Mouse (Mus musculus) cerebral cortex, adult 2 months (tissue): ENCODE measurements around the gene Map4k5.

ENCODE experiments used
- WGBS: fragments of 180-500 bp; shearing (Covaris S2); methylation state at CpG from one replicate; pipeline ENCODE4 v1.1.7; 2018; 5-methylcytosine and 5-hydroxymethylcytosine counted together

Map4k5 gene

DNA sequence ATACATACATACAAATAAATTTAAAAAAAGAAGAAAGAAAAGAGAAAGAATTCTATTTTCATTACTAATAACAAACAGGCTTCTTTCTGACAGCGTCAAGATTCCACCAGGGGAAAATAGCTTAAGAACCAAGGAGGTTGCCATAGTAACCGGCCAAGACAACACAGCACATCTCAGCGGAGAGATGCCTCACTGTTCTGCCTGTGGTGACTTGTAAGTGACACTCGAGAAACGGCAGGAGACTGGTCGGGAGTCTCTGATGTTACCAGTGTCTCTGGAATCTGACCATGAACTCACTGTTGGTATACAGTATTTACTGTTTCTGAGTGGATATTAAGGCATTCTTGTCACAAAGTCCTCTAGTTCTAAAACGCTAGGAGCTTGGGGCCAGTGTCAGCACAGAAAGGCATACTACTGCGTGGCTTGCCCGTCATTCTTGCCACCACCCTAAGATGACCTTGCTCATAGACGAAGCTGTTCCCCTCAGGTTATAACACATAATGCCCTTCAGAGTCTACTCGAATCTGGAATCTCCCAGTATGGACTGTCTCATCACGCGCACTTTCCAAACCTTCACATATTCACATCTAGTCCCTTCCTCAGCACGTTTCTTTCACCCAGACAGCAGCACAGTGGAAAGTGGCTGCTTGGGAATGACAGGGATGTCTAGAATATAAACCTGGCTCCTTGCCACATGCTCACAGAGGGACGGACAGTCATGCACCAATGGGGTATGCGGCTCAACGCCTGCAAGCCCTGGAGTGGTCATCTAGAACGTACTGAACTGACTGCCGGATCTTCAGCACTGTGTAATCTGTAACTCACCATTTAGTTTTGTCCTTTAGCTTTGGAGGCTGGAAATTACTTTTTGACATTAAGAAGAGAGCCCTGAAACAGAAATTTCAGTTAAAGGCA, 49.2 kb downstream of the Map4k5 start:
- 50% methylated on average over 19 of the region's 19 CpGs for WGBS

DNA sequence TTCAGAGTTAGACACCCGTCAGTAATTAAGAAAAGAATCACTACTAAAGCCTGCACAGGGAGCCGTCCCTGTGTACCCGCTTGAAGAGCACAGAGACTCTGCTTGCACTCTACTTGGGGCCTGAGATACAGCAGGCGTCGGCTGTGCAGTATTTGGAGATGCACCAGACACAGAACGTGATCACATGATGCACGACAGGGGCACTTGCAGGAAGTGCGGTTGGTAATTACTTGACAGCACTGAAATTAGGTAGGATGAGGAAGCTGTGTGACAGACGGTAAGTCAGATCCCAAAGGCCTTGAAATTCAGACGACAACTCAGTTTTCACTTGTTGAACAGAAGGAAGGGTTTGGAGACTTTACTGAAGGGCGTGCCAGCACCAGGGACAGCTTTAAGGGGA, 54.6 kb downstream of the Map4k5 start:
- WGBS: 59% methylated on average over 11 of the region's 11 CpGs

DNA sequence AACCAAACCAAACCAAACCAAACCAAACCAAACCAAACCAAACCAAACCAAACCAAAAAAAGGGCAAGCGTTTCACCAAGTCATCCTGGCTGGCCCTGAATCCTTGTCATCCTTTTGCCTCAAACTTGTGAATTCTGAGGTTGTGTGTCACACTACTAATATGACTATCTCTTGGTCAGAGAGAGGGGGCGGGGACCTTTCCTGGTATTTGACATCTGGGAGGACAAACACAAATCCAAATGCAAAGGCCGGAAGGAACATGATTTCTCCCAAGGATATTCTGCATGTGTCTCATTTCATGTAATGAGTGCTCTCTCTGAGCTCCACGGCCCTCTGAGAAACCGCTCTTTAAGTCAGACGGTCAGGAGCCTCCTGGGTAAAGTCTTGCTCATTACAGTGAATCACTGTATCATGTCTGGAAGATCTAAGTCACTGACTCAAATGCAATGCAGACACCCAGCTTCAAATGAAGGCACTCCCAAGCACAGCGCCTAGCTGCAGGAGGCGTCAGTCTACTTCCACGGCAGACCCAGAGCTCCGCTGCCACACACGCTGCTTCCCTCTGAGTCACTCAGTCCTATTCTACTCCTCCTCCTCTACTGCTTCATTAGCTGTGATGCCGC, 58.9 kb downstream of the Map4k5 start:
- 61% methylated on average over 12 of the region's 12 CpGs for WGBS

DNA sequence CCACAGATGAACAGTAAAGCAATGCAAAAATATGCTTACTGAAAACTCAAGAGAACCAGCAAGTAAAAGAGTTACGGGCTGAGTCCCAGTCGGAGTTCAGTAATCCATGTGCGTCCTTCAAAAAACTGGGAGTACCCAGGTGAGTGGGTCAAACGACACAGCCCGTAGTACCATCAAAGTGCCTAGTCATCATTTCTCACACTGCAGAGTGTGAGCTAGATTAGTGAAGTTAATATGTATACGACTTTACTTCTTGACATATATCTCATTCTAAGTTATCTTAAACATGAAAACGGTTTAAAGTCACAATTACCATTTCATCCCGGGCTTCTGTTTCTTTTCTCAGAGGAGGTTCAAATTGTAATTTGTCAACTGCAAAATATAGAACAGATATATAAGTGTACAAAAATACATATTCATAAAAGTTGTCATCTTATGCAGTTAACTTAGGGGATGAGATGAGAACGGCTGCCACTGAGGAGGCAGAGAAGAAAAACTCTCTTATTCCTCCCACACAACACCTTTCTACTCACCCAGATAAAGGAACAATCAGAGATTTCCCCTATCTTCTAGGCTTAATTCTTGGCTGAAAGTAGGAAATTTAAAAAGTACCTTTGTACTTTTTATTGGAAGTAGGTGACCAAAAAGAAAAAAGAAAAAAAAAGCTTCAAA, 61.6 kb downstream of the Map4k5 start:
- 62% methylated on average over 9 of the region's 9 CpGs for WGBS

DNA sequence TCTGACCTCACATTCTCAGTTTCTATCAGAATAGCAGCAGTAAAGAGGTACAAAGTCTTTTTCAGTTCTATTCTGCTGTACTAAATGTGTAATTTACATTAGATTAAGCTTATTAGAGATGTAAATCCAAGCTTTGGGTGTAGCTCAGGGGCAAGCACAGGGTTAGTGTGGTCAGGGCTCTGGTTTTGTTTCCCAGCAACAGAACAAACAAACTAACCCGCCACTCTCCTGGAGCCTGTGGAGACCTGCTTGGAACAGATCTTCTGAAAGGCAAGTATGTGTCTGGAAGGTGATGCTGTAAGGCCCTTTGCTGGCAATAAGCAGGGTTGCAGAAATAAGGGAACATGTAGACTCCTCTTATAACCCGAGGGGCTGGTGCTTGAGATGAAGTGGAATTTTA, 64.8 kb downstream of the Map4k5 start:
- WGBS: 58% methylated on average over 2 of the region's 2 CpGs

DNA sequence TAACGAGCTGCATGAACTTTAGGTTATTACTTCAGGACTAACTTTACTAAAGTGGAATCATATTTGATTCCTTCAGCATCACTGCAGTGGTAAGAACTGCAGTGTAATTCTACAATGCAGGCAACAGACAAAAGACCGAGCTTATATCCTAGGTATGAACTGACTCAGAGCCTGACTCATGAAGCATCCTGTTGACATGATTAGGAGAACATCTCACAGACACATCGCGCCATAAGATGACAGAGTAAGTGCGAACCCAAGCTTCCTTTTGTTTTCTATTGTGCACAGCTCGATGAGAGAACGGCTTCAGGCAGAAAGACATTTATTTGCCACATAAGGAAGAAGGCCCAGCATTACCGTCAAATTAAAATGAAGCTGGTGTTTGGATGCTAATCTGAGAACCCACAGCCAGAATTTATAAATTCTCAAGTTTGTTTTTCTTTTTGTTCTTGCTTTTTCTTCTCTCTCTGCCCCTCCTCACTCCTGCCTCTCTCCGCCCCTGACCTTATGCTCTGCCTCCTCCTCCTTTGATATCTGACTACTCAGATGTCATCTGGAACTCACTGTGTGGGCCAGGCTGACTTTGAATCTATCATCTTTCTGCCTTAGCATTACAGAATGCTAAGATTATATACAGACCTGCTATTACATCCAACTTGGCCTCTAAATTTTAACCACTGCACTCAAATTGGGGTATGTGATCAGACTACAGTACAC, 68.0 kb downstream of the Map4k5 start:
- WGBS: 60% methylated on average over 9 of the region's 9 CpGs

DNA sequence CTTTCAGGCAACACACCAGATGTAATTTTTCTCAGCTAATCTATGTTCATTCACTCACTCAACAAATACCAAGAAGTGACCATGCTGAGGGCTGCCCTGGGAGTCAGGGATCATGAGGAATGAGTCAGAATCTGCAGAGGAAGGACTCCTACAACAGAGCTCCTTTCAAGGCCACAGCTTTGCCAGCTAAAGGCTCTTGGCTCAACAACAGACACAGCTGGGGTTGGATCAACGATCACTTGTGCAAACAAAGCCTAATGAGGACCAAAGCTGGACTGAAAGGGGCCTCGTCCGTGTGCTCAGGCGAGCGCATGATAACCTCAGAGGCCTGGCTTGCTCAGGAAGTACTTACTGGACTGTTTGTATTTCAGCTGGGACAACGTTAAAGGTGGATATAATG, 78.7 kb downstream of the Map4k5 start:
- 33% methylated on average over 6 of the region's 6 CpGs for WGBS

DNA sequence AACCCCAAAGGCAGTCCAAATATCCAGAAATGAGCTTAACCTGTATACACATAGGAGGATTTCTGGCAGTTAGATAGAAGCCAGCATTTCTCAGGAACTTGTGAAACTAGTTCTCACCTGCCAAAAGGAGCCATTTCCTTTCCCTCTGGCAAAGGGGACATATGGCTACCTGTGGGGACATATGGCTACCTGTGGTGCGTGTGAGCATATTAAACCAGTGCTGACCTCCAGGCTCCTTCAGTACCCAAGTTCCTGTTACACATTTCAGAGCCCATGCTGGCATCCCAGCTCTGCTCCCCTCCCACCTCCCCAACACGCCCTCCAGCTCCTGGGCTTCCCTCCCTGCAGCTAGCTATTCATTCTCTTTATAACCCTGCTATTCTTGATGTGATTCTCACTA, 79.4 kb downstream of the Map4k5 start:
- WGBS: 54% methylated on average over 2 of the region's 2 CpGs

DNA sequence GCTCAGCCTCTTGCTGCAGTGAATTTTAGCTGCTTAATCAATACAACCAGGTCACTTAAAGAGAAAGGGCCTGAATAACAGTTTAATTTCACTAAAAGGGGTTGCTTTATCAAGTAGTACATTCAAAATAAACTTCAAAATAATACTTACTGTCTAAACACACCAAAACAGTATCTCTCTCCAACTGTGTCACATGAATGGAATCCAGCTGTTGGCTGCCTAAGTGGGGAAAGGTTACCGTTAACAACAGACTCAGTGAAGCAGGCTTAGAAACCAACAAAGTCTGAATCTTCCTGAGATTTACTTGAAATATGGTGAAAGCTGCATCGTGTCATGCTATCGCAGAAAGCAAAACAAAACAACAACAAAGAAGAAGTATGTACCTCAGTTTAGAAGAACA, 80.0 kb downstream of the Map4k5 start:
- WGBS: 63% methylated on average over 3 of the region's 3 CpGs

DNA sequence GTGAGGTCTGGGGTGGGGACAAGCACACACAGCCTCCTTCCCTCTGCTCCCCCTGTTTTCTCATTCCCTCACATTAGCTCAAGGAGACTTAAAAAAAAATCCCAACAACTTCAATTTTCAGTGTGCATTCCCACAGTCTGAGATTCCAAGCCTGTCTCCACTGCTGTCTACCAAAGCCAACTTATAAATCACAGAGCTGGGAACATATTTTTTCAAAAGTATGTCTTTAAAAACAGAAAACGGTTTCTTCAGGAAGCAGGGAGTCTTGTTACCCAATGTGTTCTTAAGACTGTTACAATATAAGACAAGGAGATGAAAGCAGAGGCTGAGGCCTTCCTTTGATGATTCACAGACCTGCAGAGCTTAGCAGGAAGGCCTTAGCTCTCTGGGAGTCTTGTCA, 81.0 kb downstream of the Map4k5 start:
- WGBS: 38% methylated on average over 1 of the region's 1 CpGs

DNA sequence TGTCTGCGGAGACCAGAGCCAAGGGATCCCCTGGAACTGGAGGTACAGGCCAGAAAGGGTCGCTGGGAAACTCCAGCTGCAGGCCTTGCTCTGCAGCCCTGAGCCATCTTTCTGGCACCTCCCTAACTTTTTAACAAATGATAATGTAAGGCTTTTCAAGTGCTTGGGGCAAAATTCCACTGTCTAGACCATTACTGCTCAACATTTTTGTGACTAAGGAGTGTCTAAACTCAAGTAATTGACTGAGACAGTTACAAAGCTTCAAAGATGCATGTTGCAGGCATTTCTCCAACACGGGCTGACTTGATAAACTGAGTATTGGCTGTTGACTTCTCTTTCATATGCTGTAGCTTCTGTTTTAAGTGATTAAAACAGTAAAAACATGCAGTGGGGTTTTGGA, 83.6 kb downstream of the Map4k5 start:
- 83% methylated on average over 3 of the region's 3 CpGs for WGBS

DNA sequence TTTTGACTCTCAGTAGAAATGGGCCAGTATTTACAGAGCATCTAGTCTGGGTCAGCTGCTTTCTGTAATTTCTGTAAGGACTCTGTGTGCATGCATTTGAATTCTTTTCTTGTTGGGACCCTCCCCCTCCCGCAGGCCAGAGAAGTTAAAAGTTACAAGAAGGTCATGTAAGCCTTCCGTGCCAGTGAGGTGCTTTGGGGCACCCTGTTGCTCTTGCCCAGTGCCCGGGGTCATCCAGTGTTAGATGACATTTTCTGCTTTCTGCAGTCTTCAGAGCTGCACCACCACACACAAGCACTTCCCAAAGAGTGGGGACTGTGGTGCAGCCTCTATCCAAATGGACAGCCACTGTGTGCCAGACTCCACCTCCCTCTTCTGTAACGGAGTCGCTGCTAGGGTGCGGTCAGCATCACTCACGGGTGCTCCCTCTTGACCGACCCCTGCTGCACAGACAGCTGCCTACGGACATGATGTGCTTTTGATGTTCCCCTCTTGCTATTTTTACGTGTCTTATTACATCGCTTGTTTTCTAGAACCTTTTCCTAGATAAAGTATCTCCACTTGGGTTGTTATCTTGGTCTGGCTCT, 85.5 kb downstream of the Map4k5 start:
- WGBS: 81% methylated on average over 11 of the region's 11 CpGs

DNA sequence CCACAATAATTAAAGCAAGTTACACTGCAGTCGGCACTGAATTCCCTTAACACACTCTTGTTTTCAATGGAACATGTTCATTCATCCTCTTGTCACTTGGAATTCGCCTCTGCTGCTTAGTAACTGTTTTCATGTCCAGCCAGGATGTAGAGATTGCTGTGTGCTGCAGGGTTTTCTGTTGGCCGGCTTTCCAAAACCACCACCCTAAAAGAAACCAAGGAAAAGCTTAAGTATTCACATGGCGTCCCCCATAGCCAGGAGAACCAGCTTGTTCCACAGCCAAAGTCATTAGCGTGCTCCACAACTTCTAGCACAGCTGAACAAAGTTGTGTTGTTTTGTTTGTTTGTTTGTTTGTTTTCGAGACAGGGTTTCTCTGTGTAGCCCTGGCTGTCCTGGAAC, 87.9 kb downstream of the Map4k5 start:
- 66% methylated on average over 6 of the region's 6 CpGs for WGBS

DNA sequence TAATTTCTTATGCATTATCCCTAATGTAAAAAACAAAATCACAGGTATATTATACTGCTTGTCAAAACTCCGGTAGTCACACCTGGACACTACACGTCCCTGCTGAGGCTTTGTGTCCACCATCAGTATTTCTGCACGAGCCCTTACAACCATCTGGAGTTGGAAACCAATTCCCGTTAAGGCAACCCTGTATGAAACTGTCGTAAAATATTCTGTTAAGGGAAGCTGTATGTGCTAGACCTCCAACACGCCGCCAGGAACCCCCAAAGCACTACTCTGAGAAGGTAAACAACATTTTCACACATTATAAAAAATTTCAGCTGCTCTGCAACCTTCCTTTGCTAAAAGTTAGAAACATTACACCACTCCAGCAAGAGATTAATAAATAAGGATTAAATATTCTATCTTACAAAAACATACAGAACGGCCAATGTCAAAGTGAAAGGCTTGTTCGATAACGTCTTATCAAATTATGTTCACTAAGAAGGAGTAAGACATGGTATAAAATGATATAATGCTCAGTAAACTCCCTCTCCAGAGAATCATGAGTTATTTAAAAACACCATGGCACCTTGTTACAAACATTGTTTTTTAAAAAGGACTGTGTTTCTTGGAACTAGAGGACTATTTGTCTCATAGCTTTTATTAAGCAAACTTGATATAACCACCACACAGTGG, 88.5 kb downstream of the Map4k5 start:
- WGBS: 85% methylated on average over 10 of the region's 10 CpGs

DNA sequence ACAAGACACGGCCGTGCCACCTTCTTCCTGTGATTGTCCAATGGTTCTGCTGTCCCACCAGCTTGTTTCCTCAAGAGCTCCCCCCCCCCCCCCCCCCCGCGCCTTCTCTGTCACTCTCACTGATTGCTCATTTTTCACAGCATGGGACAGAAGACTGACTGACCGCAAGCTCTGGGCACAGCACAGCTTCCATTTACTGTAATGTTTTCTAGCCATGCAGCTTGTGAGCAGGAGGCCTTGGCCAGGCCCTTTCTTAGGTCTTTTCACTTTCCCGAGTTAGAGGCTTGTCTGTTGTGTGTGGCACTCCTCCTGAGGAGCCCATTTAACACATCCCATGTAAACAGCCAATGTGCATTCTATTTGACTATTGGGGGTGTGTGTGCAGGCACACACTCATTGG, 89.8 kb downstream of the Map4k5 start:
- WGBS: 83% methylated on average over 6 of the region's 6 CpGs

DNA sequence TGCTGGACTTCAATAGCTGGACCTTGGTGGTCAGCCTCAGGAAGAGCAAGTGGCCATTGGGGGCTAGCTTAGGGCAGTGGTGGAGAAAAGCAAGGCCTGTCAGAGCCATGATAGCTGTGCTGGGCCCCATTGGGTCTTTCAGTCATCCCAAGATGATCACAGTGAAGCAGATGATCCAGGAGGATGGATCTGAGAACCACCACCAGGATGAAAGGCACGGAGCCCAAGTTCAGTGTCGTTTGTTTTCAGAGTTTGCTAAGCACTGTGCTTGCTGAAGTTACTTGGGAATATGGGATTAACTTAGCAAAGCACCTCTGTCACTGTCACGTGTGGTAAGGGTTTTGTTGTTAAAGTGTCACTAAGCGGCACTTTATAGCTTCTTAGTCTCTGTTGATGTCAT, 92.4 kb downstream of the Map4k5 start:
- WGBS: 90% methylated on average over 4 of the region's 4 CpGs

DNA sequence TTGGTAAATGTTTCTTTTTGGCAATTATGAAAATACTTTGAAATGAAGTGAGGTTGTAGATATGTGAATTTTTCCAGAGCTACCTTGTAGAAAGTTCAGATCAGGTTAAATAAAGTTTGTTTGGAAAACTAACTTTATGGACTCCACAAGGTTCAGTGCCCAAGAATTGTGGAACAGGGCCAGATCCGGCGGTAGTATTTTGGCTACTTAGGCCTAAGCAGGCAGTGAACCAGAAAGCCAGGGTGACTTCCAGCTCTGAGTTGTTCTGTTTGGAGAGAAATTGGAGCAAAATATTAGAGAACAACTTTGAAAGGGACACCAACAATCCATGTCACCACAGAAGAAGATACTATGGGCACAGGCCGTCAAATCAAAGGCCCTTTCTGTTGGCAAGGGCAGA, 96.7 kb downstream of the Map4k5 start:
- WGBS: 79% methylated on average over 3 of the region's 3 CpGs

DNA sequence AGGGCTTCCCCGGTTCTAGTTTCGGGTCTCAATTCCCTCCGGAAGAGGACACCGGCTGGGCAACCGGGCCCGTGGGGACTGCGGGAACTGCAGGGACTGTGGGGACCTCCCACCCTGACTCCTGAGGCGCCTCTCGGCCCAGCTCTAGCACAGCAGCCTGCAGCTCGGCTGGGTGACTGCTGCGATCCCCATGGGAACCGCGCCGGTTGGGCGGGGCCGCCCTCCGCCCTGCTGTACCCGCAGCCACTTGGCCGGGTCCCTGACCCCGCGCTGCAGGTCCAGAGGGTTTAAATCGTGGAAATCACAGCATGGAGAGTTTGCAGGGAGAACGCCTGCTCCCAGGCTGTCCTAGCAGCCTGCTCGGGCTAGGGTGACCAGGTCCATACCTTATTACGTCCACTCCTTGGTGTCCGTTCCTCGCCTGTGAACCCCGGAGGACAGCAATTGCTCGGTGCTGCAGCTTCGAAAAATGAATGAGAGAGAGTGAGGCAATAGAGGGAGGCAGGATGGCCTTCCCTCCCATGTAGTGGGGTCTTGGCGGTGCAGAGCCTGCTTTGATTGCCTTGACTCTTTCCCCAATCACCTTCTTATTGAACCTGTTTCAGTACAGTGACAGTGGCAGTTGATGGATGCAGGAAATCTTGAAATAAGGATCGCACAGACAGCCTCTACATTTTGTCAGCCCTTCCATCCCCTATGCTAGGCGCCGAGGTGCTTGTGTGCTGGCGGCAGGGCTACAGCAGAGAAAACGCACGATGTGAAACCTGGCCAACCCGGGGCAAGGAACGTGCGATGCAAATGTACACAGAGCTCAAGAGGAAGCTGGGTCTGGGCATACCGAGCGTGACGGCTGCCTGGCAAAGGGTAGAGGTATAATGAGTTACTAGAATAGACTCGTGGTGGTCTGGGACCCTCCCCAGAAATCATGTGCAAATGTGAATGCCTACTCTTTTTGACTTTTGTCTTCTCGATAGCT, 102.2 kb downstream of the Map4k5 start, which contains the start of gene Cdkl1:
TSS of gene Cdkl1 (minus strand) at position 738 of the 976 bp plus-strand sequence.
- under 1% methylated on average over 45 of the region's 45 CpGs for WGBS

DNA sequence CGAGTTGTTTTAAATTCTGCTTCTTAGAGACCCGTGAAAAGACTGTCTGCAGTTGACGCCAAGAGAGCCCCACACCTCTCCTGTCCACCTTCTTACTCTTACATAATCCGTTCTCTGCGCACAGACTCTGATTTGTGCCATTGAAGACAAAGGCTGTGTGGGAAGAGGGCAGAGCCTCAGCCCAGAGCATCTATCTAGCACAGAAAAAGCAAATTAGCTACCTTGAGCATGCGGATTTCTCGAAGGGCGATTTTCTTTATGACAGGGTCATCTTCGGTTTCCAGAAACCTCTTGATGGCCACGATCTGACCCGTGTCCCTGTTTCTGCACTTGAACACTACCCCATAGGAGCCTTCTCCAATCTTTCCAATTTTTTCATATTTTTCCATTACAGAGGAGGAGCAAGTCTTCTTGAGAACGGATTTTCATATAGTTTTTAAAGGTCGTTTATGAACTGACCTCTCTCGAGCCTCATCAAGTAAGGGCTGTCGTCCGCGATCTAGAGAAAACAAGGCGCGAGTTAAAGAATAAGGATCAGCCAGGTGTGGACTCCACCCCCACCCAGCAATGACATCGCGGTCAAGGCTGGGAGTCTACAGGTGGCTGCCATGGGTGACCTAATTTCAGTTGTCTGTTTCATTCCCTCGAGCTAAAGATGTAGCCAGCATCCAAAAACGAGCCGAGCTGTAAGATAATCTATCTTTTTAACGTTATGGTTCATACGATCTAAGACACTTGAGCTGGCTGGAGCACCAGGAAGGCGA, 103.1 kb downstream of the Map4k5 start:
- WGBS: 32% methylated on average over 27 of the region's 27 CpGs
